Mouse (Mus musculus) brain, adult 2 months (tissue): Measurements from ENCODE around the gene Cyp27a1.

ENCODE experiments used
- DNase-seq: peaks from one replicate; pipeline ENCODE4 v3.0.0; 2011; ENCODE audit warnings: low read depth, low spot score

The Cyp27a1 gene

GRCm38 (mm10) chr1:74771931-74772620, 58.7 kb downstream of the Cyp27a1 start:
- no peak for DNase-seq

- DNase-seq = peak; percentile 82
These were observed 59.8 kb downstream of the Cyp27a1 start for GRCm38 (mm10) chr1:74773136-74773535.

- no peak for DNase-seq
These were observed 60.7 kb downstream of the Cyp27a1 start for GRCm38 (mm10) chr1:74774062-74774461.

- no peak for DNase-seq
These were observed 62.4 kb downstream of the Cyp27a1 start for GRCm38 (mm10) chr1:74775816-74776215.

GRCm38 (mm10) chr1:74778934-74779486, 65.6 kb downstream of the Cyp27a1 start:
- no peak for DNase-seq

GRCm38 (mm10) chr1:74782045-74782444, 68.7 kb downstream of the Cyp27a1 start:
- DNase-seq = no peak

GRCm38 (mm10) chr1:74783554-74783953, 70.2 kb downstream of the Cyp27a1 start:
- DNase-seq = no peak

- peak; percentile 70 for DNase-seq
These were observed 70.8 kb downstream of the Cyp27a1 start for GRCm38 (mm10) chr1:74784041-74784759.
